Mouse (Mus musculus) megakaryocyte, embryonic 14.5 days (primary cell): ENCODE results near the gene Psmb6. TPM values are rescaled to one million over a fixed set of nuclear protein-coding genes. Genes with fewer than 3 reads are reported as not detected.

ENCODE experiments used
- H3K27me3 ChIP-seq: replicated peaks from 2 replicates; pipeline ENCODE3; 2012; ENCODE audit warnings: inconsistent platforms
- H3K36me3 ChIP-seq: replicated peaks from 2 replicates; pipeline ENCODE3; 2012; ENCODE audit warnings: low read length, inconsistent platforms, mixed read lengths
- H3K4me1 ChIP-seq: 2 replicates; pipeline ENCODE4 v1.6.1; 2012; ENCODE audit warnings: inconsistent platforms
- H3K4me3 ChIP-seq: replicated peaks from 2 replicates; pipeline ENCODE3; 2012; ENCODE audit warnings: moderate library complexity, mild to moderate bottlenecking, inconsistent platforms
- H3K9me3 ChIP-seq: 2 replicates; pipeline ENCODE4 v1.6.1; 2012; ENCODE audit warnings: inconsistent platforms
- FLI1 ChIP-seq: IDR thresholded peaks from 2 replicates; pipeline ENCODE4 v1.6.1; 2012; ENCODE audit warnings: low read length, inconsistent platforms, mixed read lengths
- GATA1 ChIP-seq: IDR thresholded peaks from 3 replicates; pipeline ENCODE4 v1.6.1; 2012; ENCODE audit warnings: mixed read lengths, low read length, inconsistent platforms, borderline replicate concordance
- polyA plus RNA-seq: library from polyadenylated mRNA; stranded (reverse); fragments of >175 nt; gene quantifications from 2 replicates; pipeline ENCODE4 v1.2.3, GENCODE M21; 2012; ENCODE audit warnings: low replicate concordance; ENCODE audit not compliant: insufficient read depth

The Psmb6 gene
- polyA plus RNA-seq, result 79.0 and 226 TPM in 2 replicates

- H3K4me1 ChIP-seq, result peaks cover 35% of the 10 kb centered on the region
Measured at GRCm38 (mm10) chr11:70525184-70525678, at the start of gene Psmb6. Gene Psmb6, plus strand, starts transcription at chr11:70525367.

DNA sequence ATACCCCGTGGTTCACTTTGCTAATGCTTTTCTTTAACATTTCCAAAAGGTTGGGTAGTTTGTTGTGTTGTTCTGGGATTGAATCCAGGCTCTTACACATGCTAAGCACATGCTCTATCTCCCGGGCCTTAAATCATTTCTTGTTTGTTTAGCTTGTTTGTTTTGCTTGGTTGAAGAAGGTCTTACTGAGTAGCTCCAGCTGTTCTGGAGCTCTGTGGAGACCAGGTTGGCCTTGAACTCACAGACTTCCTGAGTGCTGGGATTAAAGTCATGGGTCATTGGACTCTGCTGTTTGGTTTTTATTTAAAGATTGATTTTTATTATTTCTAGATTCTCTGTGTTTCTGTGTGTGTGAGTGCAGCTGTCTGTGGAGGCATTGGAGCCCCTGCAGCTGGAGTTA is 39.7 kb upstream of the Psmb6 start:
- no peaks in the 10 kb centered on the region for H3K36me3 ChIP-seq
- peaks cover 43% of the 10 kb centered on the region for H3K4me1 ChIP-seq
- no peak for TF ChIP-seq FLI1
- TF ChIP-seq GATA1, result no peak

More at GRCm38 (mm10) chr11:70525184-70525678, at the start of gene Psmb6:
- H3K9me3 ChIP-seq, result no peaks in the 10 kb centered on the region
- H3K4me3 ChIP-seq, result peak within 1 kb of the TSS; percentile 95
- peaks cover 33% of the 10 kb centered on the region for H3K36me3 ChIP-seq
- peaks cover 7% of the 10 kb centered on the region for H3K27me3 ChIP-seq
- TF ChIP-seq FLI1, result no peak
- no peak for TF ChIP-seq GATA1

DNA sequence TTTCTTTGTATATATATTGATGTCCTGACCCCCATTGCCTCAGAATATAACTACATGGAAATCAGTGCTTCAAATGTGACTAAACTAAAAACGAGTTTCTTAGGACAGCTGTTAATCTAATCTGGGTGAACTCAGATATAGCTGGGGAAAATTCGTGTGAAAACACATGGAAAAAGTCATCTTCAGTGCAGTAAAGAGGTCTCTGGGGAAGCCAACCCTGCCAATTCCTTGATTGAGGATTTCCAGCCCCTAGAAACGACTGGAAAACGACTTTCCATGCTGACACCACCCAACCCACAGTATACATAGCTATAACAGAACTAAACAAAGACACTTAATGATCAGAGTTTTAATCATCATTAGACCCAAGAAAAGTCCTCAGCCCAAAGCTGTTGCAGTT is 37.4 kb upstream of the Psmb6 start:
- peaks cover 6% of the 10 kb centered on the region for H3K9me3 ChIP-seq
- H3K4me3 ChIP-seq, result no peak overlapping the region
- H3K4me1 ChIP-seq, result peaks cover 27% of the 10 kb centered on the region
- peaks cover 11% of the 10 kb centered on the region for H3K27me3 ChIP-seq
- no peak for TF ChIP-seq GATA1
- H3K36me3 ChIP-seq, result no peaks in the 10 kb centered on the region

More for the DNA sequence above, 39.7 kb upstream of the Psmb6 start:
- no peaks in the 10 kb centered on the region for H3K9me3 ChIP-seq
- peaks cover 7% of the 10 kb centered on the region for H3K27me3 ChIP-seq
- no peak overlapping the region for H3K4me3 ChIP-seq

DNA sequence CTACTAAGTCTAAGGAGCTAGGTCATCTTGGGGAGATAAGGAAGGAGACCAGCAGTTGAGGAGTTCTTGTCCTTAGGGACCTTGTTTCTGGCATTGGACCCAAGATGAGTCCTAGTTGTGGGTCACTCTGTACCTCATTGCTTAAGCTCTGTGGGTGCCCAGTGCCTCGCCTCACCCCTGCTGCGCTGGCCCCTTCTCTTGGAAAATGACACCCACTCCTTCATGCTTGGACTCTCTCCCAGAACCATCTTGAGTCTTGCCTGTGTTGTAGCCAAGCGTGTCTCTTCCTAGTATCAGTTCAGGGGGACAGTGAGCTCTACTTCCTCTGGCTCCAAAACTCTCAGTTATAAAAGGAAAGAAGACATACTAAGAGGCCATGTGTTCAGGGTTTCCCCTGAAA is 36.0 kb upstream of the Psmb6 start:
- TF ChIP-seq FLI1 (no peak), GATA1 (no peak)
- peaks cover 11% of the 10 kb centered on the region for H3K27me3 ChIP-seq
- H3K36me3 ChIP-seq, result no peaks in the 10 kb centered on the region
- peaks cover 19% of the 10 kb centered on the region for H3K4me1 ChIP-seq
- H3K4me3 ChIP-seq, result no peak overlapping the region
- peaks cover 6% of the 10 kb centered on the region for H3K9me3 ChIP-seq

DNA sequence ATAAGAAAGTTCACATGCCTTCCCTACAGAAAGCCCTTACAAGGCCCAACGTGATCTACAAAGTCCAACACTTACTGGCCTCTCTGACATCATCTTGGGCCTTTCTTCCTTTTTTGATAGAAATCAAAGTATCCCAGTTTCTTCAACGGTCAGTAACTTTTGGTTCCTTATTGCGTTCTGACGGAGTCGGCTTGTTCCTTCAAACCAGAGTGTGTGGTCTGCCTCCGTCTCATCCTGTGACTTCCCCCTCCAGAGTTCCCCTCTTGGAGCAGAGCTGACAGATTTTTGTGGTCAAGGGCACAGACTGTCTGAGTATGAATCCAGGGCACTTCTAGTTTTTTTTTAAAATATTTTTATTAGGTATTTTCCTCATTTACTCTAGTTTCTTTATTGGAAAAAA is 35.5 kb upstream of the Psmb6 start:
- TF ChIP-seq GATA1, result no peak
- no peak for TF ChIP-seq FLI1
- no peak overlapping the region for H3K4me3 ChIP-seq
- H3K36me3 ChIP-seq, result no peaks in the 10 kb centered on the region
- H3K27me3 ChIP-seq, result peaks cover 11% of the 10 kb centered on the region
- H3K9me3 ChIP-seq, result peaks cover 6% of the 10 kb centered on the region
- peaks cover 19% of the 10 kb centered on the region for H3K4me1 ChIP-seq

GRCm38 (mm10) chr11:70499566-70500475 is 25.3 kb upstream of the Psmb6 start:
- no peak for TF ChIP-seq FLI1
- TF ChIP-seq GATA1, result no peak
- Histone ChIP-seq H3K36me3 (no peaks in the 10 kb centered on the region), H3K9me3 (no peaks in the 10 kb centered on the region), H3K4me1 (peaks cover 10% of the 10 kb centered on the region; the same call in 1 of the 2 replicates), H3K27me3 (peaks cover 15% of the 10 kb centered on the region), H3K4me3 (no peak overlapping the region)

- H3K36me3 ChIP-seq, result no peaks in the 10 kb centered on the region
- H3K4me1 ChIP-seq, result peaks cover 16% of the 10 kb centered on the region
- H3K9me3 ChIP-seq, result no peaks in the 10 kb centered on the region
- no peak for TF ChIP-seq FLI1
- TF ChIP-seq GATA1, result no peak
- H3K27me3 ChIP-seq, result peaks cover 19% of the 10 kb centered on the region
- H3K4me3 ChIP-seq, result no peak overlapping the region
Measured at GRCm38 (mm10) chr11:70500476-70500812, 24.7 kb upstream of the Psmb6 start.

- Histone ChIP-seq H3K36me3 (no peaks in the 10 kb centered on the region), H3K4me1 (peaks cover 25% of the 10 kb centered on the region), H3K9me3 (no peaks in the 10 kb centered on the region), H3K27me3 (peaks cover 14% of the 10 kb centered on the region), H3K4me3 (no peak overlapping the region)
- TF ChIP-seq FLI1, result no peak
- no peak for TF ChIP-seq GATA1
Measured at GRCm38 (mm10) chr11:70502018-70502417, 23.1 kb upstream of the Psmb6 start.

DNA sequence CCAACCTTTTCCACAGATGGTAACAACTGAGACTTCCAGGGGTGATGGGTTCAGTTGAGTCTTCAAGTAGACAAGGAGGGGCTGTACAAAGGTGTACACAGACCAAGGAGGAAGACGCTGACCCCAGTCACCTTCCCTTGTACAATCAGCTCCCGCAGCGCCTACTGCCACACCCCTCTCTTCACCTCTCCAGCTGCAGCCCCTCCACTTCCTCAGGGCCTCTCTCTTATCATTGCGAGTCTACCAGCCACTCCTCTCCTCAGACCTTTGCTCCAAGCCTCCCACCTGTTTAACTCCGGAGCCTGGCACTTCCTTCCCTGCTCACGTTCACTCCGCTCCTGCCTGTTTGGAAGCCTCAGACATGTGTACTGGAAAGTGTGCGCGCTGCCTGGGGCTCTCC is 20.2 kb upstream of the Psmb6 start, which contains the start of gene Tm4sf5:
Tm4sf5 (plus strand) TSS at position 275 of the 400 bp plus-strand sequence.
- peaks cover 32% of the 10 kb centered on the region for H3K27me3 ChIP-seq
- H3K9me3 ChIP-seq, result no peaks in the 10 kb centered on the region
- H3K36me3 ChIP-seq, result no peaks in the 10 kb centered on the region
- peaks cover 26% of the 10 kb centered on the region for H3K4me1 ChIP-seq
- TF ChIP-seq FLI1 (no peak), GATA1 (no peak)
- no peak within 1 kb of the TSS for H3K4me3 ChIP-seq

- peaks cover 32% of the 10 kb centered on the region for H3K4me1 ChIP-seq
- no peak for TF ChIP-seq FLI1
- TF ChIP-seq GATA1, result no peak
- peak overlapping the region; percentile 57 for H3K4me3 ChIP-seq
- H3K27me3 ChIP-seq, result peaks cover 41% of the 10 kb centered on the region
- no peaks in the 10 kb centered on the region for H3K36me3 ChIP-seq
- H3K9me3 ChIP-seq, result no peaks in the 10 kb centered on the region
Measured at GRCm38 (mm10) chr11:70506385-70506784, 18.8 kb upstream of the Psmb6 start.
